Mouse (Mus musculus): ENCODE measurements around the gene Aspa. TPM values are rescaled to one million over a fixed set of nuclear protein-coding genes. Genes with fewer than 3 reads are reported as not detected.

The Aspa gene
- polyA plus RNA-seq, 1 experiment, result 12.7 TPM

- no peak for DNase-seq (ENCODE audit: low read depth)
Observed at GRCm38 (mm10) chr11:73257362-73257945, 71.9 kb downstream of the Aspa start.

Other genes with a start within 250 kb of the Aspa start
- gene Itgae, start 239.0 kb downstream of the Aspa start, polyA plus RNA-seq (2012; rRNA removed), result 4.4 and 5.6 TPM in 2 replicates
- gene Haspin, start 191.3 kb downstream of the Aspa start, polyA plus RNA-seq (2012; rRNA removed), result 0.66 and 1.3 TPM in 2 replicates
- 1.8 TPM in 2 replicates for gene P2rx5, start 169.2 kb downstream of the Aspa start, polyA plus RNA-seq (2012; rRNA removed)
- gene Emc6, start 152.6 kb downstream of the Aspa start, polyA plus RNA-seq (2012; rRNA removed), result 45.7 and 63.7 TPM in 2 replicates
- 75.6 and 105 TPM in 2 replicates for gene Tax1bp3, start 152.5 kb downstream of the Aspa start, polyA plus RNA-seq (2012; rRNA removed)
- 21.1 and 21.7 TPM in 2 replicates for gene Ctns, start 130.6 kb downstream of the Aspa start, polyA plus RNA-seq (2012; rRNA removed)
- 11.5 and 11.8 TPM in 2 replicates for gene Shpk, start 130.1 kb downstream of the Aspa start, polyA plus RNA-seq (2012; rRNA removed)
- gene Trpv1, start 95.3 kb downstream of the Aspa start, polyA plus RNA-seq (2012; rRNA removed), result 3.6 and 4.5 TPM in 2 replicates
- gene Trpv3, start 62.2 kb downstream of the Aspa start, polyA plus RNA-seq (2012; rRNA removed), result 0.18 and 0.25 TPM in 2 replicates
- 0.04 TPM in 1 of 2 replicates, not detected in the other for gene Gm49340, start 145 bp upstream of the Aspa start, polyA plus RNA-seq (2012; rRNA removed)
- gene Spata22, start 145 bp upstream of the Aspa start, polyA plus RNA-seq (2012; rRNA removed), result 0.19 and 0.22 TPM in 2 replicates
- gene Olfr20, start 21.2 kb upstream of the Aspa start, polyA plus RNA-seq (2012; rRNA removed), result 0.23 and 0.34 TPM in 2 replicates
- not detected in 2 replicates for gene Olfr376, start 41.6 kb upstream of the Aspa start, polyA plus RNA-seq (2012; rRNA removed)
- gene Olfr1, start 70.0 kb upstream of the Aspa start, polyA plus RNA-seq (2012; rRNA removed), result not detected in 2 replicates
- gene Olfr378, start 98.9 kb upstream of the Aspa start, polyA plus RNA-seq (2012; rRNA removed), result not detected in 2 replicates
- gene Olfr380, start 127.9 kb upstream of the Aspa start, polyA plus RNA-seq (2012; rRNA removed), result not detected in 2 replicates
- gene Olfr381, start 162.0 kb upstream of the Aspa start, polyA plus RNA-seq (2012; rRNA removed), result not detected in 2 replicates
- not detected in 2 replicates for gene Olfr382, start 187.6 kb upstream of the Aspa start, polyA plus RNA-seq (2012; rRNA removed)